Mouse (Mus musculus) ES-E14 (cell line): ENCODE measurements around the gene Nectin4. TPM values are rescaled to one million over a fixed set of nuclear protein-coding genes. Genes with fewer than 3 reads are reported as not detected.
A peak's percentile ranks its signal among the peaks of the same experiment; 100 is the strongest.

Source experiments
- DNase-seq: peaks from one replicate; pipeline ENCODE4 v3.0.0-alpha.2; 2013; ENCODE audit warnings: low read depth, low spot score
- H3K27ac ChIP-seq: 2 replicates; pipeline ENCODE4 v1.5.1; 2012; ENCODE audit warnings: low read depth, mild to moderate bottlenecking, low read length, moderate library complexity, mixed read lengths; ENCODE audit not compliant: poor library complexity, insufficient read depth, severe bottlenecking
- H3K36me3 ChIP-seq: 2 replicates; pipeline ENCODE4 v1.6.1; 2012; ENCODE audit warnings: mild to moderate bottlenecking, low read length, moderate library complexity, mixed read lengths; ENCODE audit not compliant: control insufficient read depth, poor library complexity, insufficient read depth, severe bottlenecking
- H3K4me1 ChIP-seq, 2 experiments: fragments of 150-350 bp in 1 of 2; sonication (generic) in 1 of 2; 2 replicates each; pipeline ENCODE4 v1.6.1; 2012; ENCODE audit warnings: low read length in 2 of 2, mild to moderate bottlenecking in 1 of 2, mixed read lengths in 1 of 2; ENCODE audit not compliant: control insufficient read depth in 2 of 2, insufficient read depth in 2 of 2, poor library complexity in 1 of 2
- H3K4me3 ChIP-seq, 2 experiments: fragments of 150-350 bp in 1 of 2; sonication (generic) in 1 of 2; 2 replicates each; pipeline ENCODE4 v1.5.1; 2012; ENCODE audit warnings: low read length in 2 of 2, low read depth in 1 of 2, mild to moderate bottlenecking in 1 of 2, mixed read lengths in 1 of 2; ENCODE audit not compliant: insufficient read depth in 1 of 2, poor library complexity in 1 of 2, severe bottlenecking in 1 of 2
- H3K9ac ChIP-seq: 2 replicates; pipeline ENCODE4 v1.6.1; 2012; ENCODE audit warnings: low read depth, mild to moderate bottlenecking, low read length, mixed read lengths; ENCODE audit not compliant: poor library complexity, insufficient read depth, severe bottlenecking
- H3K9me3 ChIP-seq: fragments of 150-350 bp; sonication (generic); 2 replicates; pipeline ENCODE4 v1.6.1; 2012; ENCODE audit warnings: low read depth, mild to moderate bottlenecking, low read length; ENCODE audit not compliant: control insufficient read depth, insufficient read depth
- CHD2 ChIP-seq: IDR thresholded peaks from 2 replicates; pipeline ENCODE4 v1.6.1; 2014; ENCODE audit warnings: mild to moderate bottlenecking, low read depth, low read length, inconsistent platforms
- HCFC1 ChIP-seq: IDR thresholded peaks from 2 replicates; pipeline ENCODE4 v1.6.1; 2012; ENCODE audit warnings: low read length, inconsistent platforms, borderline replicate concordance; ENCODE audit not compliant: insufficient read depth
- MAFK ChIP-seq: IDR thresholded peaks from 2 replicates; pipeline ENCODE4 v1.6.1; 2014; ENCODE audit warnings: mild to moderate bottlenecking, low read depth, low read length, inconsistent platforms; ENCODE audit not compliant: insufficient read depth
- ZC3H11A ChIP-seq: IDR thresholded peaks from 2 replicates; pipeline ENCODE4 v1.6.1; 2012; ENCODE audit warnings: low read depth, mild to moderate bottlenecking, inconsistent platforms, low read length, borderline replicate concordance
- ZNF384 ChIP-seq: IDR thresholded peaks from 2 replicates; pipeline ENCODE4 v1.6.1; 2012; ENCODE audit warnings: low read depth, low read length, inconsistent platforms
- in situ Hi-C, 2 experiments: fragments of 600-800 bp; cut with MboI; formaldehyde crosslinking; loops; one replicate each; pipeline ENCODE4 v1.15.1; 2025; ENCODE audit warnings: low sequenced_read_pairs in 2 of 2, inconsistent platforms in 1 of 2; ENCODE audit not compliant: unreplicated experiment in 2 of 2
- total RNA-seq: library from RNA; depleted of rRNA; stranded (reverse); fragments of 300-350 nt; gene quantifications from 2 replicates; pipeline ENCODE4 v1.2.3, GENCODE M21; 2012

Nectin4 gene
- total RNA-seq, 1 experiment: 1.9 TPM

DNA sequence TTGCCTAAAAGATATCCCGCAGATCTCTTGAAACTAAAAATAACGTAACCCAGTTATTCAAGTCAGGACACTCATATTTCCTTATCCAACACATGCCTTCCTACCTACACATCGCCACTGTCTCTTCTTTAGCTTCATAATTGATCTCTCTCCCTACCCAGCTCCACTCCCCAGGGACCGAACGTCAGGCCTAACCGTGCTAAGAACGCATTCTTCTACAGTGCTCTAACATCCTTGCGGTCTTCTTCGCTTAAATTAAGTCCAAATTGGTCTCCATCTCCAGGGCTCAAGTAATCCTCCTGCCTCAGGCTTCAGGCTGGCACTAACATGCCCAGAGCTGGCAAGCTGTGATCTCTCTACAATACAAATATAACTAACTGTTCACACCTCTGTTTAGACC lies 41.7 kb upstream of the Nectin4 start:
- peak overlapping the region; percentile 95 for H3K9ac ChIP-seq
- H3K4me3 ChIP-seq: peak overlapping the region; percentile 70 to 100
- H3K4me1 ChIP-seq: peaks cover 2 to 10% of the 10 kb centered on the region in 2 experiments; a peak in 2 of 4 replicates
- peaks cover 2% of the 10 kb centered on the region; the same call in 1 of the 2 replicates for H3K36me3 ChIP-seq
- DNase-seq: no peak
- H3K9me3 ChIP-seq: no peaks in the 10 kb centered on the region
- TF ChIP-seq MAFK (no peak), ZC3H11A (no peak), ZNF384 (no peak), HCFC1 (no peak), CHD2 (no peak)
- peak overlapping the region; percentile 99; the same call in 1 of the 2 replicates for H3K27ac ChIP-seq
- in situ Hi-C loops: no loop called here

DNA sequence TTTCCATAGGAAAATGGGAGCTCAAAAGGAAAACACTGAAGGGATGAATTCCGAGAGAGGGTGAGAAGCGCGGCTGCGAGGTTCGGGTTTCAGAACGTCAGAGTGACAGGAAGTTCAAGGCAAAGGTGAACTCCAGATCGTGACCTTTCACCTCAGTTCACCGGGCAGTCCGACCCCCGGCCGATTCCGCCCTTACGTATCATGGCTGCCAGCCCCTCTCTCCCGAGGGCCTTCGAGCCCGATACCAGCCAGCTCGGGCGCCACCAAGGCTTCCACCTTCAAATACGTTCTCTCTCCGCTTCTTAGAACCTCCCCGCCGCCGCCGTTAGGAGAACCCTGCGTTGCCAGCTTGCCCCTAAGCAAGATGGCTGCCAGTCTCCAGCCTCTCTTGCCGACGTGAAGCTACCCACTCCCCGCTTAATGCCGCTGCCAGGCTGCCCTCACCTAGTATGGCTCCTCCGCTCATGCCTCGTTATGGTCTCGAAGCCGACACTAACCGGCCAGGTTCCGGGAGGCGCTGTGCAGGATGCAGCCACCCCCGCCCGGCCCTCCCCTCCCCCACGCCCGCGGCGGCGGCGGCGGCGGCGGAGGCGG lies 41.0 kb upstream of the Nectin4 start, which contains the start of gene Dedd:
Gene Dedd (plus strand): TSS at position 307 of the 594 bp plus-strand sequence.
- H3K9me3 ChIP-seq: no peaks in the 10 kb centered on the region
- in situ Hi-C loops: no loop called here
- DNase-seq: peak; percentile 70
- H3K4me3 ChIP-seq: peak within 1 kb of the TSS; percentile 70 to 100
- TF ChIP-seq ZNF384 (no peak), HCFC1 (peak; percentile 92), MAFK (no peak), CHD2 (peak; percentile 38; the same call in 1 of the 2 replicates), ZC3H11A (no peak)
- peak within 1 kb of the TSS; percentile 95 for H3K9ac ChIP-seq
- peaks cover 4% of the 10 kb centered on the region for H3K36me3 ChIP-seq
- peaks cover 2 to 11% of the 10 kb centered on the region in 2 experiments; a peak in 2 of 4 replicates for H3K4me1 ChIP-seq
- H3K27ac ChIP-seq: peak within 1 kb of the TSS; percentile 99

DNA sequence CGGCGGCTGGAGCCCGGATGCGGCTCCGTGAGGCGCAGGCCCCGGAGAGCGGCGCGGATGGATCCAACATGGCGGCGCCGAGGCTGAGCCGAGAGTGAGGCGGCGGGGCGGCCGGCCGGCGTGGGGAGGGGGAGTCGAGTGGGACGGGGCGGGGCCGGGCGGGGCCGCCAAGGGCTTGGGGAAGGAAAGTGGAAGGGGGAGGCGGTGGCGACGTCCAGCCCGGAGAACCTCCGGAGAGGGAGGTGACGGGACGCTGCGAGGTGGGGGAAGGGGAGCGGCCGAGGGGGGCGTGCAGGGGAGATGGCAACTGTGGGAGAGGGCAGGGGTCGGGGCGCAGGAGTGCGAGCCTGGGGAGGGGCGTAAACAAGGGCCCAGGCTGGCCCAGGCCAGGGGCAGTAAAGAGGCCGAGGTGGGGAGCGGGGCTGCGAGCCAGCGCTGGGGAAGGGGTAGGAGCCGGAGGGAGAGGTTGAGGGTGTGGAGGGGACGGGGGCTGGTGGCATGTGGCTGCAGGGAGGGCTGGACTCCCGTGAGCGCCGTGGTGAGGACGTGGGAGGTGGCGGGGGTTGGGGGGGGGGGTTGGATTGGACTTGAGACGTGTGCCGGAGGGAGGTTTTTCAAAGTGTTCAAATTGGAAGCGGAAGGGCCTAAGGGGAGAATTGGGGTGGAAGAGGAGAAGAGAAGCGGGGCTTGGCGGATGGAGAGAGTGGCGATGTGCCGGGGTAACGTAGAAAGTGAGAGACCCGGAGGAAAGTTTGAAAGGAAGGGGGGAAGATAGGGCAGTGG lies 40.3 kb upstream of the Nectin4 start:
- Histone ChIP-seq H3K4me3 (peak overlapping the region; percentile 70 to 100), H3K9ac (peak overlapping the region; percentile 95), H3K36me3 (peaks cover 4% of the 10 kb centered on the region), H3K27ac (peak overlapping the region; percentile 99), H3K9me3 (no peaks in the 10 kb centered on the region), H3K4me1 (peaks cover 2 to 13% of the 10 kb centered on the region in 2 experiments; a peak in 2 of 4 replicates)
- in situ Hi-C loops: no loop called here
- DNase-seq: peak; percentile 81
- TF ChIP-seq MAFK (no peak), ZNF384 (no peak), HCFC1 (no peak), CHD2 (no peak), ZC3H11A (no peak)

DNA sequence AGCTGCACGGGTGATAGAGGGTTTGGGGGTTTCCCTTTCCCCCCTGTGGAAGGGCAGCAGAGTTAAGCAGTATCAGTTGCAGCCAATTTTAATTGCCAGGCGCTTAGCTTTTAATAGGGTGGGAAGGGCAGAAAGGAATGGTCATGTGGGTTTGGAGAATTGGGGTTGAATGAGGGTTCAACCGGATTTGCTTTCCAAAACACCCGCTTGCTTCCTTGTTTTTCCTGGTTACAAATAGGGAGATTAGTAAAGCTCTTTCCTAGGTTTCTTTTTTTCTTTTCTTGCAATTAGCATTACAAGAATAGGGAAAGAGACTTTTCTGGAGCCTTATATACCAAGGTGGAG lies 39.7 kb upstream of the Nectin4 start:
- Histone ChIP-seq H3K9me3 (no peaks in the 10 kb centered on the region), H3K4me3 (peak overlapping the region; percentile 70 to 100), H3K9ac (peak overlapping the region; percentile 95), H3K27ac (peak overlapping the region; percentile 99), H3K36me3 (peaks cover 4% of the 10 kb centered on the region), H3K4me1 (peaks cover 2 to 13% of the 10 kb centered on the region in 2 experiments; a peak in 2 of 4 replicates)
- in situ Hi-C loops: no loop called here
- TF ChIP-seq MAFK (no peak), ZNF384 (no peak), CHD2 (no peak), ZC3H11A (no peak), HCFC1 (no peak)
- no peak for DNase-seq
